Mouse (Mus musculus) ES-E14 (cell line): ENCODE results near the gene Rnd1. TPM values are rescaled to one million over a fixed set of nuclear protein-coding genes. Genes with fewer than 3 reads are reported as not detected.

Source experiments
- DNase-seq: peaks from one replicate; pipeline ENCODE4 v3.0.0-alpha.2; 2013; ENCODE audit warnings: low read depth, low spot score
- H3K27ac ChIP-seq: 2 replicates; pipeline ENCODE4 v1.5.1; 2012; ENCODE audit warnings: low read depth, mild to moderate bottlenecking, low read length, moderate library complexity, mixed read lengths; ENCODE audit not compliant: poor library complexity, insufficient read depth, severe bottlenecking
- H3K36me3 ChIP-seq: 2 replicates; pipeline ENCODE4 v1.6.1; 2012; ENCODE audit warnings: mild to moderate bottlenecking, low read length, moderate library complexity, mixed read lengths; ENCODE audit not compliant: control insufficient read depth, poor library complexity, insufficient read depth, severe bottlenecking
- H3K4me1 ChIP-seq, 2 experiments: fragments of 150-350 bp in 1 of 2; sonication (generic) in 1 of 2; 2 replicates each; pipeline ENCODE4 v1.6.1; 2012; ENCODE audit warnings: low read length in 2 of 2, mild to moderate bottlenecking in 1 of 2, mixed read lengths in 1 of 2; ENCODE audit not compliant: control insufficient read depth in 2 of 2, insufficient read depth in 2 of 2, poor library complexity in 1 of 2
- H3K4me3 ChIP-seq, 2 experiments: fragments of 150-350 bp in 1 of 2; sonication (generic) in 1 of 2; 2 replicates each; pipeline ENCODE4 v1.5.1; 2012; ENCODE audit warnings: low read length in 2 of 2, low read depth in 1 of 2, mild to moderate bottlenecking in 1 of 2, mixed read lengths in 1 of 2; ENCODE audit not compliant: insufficient read depth in 1 of 2, poor library complexity in 1 of 2, severe bottlenecking in 1 of 2
- H3K9ac ChIP-seq: 2 replicates; pipeline ENCODE4 v1.6.1; 2012; ENCODE audit warnings: low read depth, mild to moderate bottlenecking, low read length, mixed read lengths; ENCODE audit not compliant: poor library complexity, insufficient read depth, severe bottlenecking
- H3K9me3 ChIP-seq: fragments of 150-350 bp; sonication (generic); 2 replicates; pipeline ENCODE4 v1.6.1; 2012; ENCODE audit warnings: low read depth, mild to moderate bottlenecking, low read length; ENCODE audit not compliant: control insufficient read depth, insufficient read depth
- CHD2 ChIP-seq: IDR thresholded peaks from 2 replicates; pipeline ENCODE4 v1.6.1; 2014; ENCODE audit warnings: mild to moderate bottlenecking, low read depth, low read length, inconsistent platforms
- HCFC1 ChIP-seq: IDR thresholded peaks from 2 replicates; pipeline ENCODE4 v1.6.1; 2012; ENCODE audit warnings: low read length, inconsistent platforms, borderline replicate concordance; ENCODE audit not compliant: insufficient read depth
- MAFK ChIP-seq: IDR thresholded peaks from 2 replicates; pipeline ENCODE4 v1.6.1; 2014; ENCODE audit warnings: mild to moderate bottlenecking, low read depth, low read length, inconsistent platforms; ENCODE audit not compliant: insufficient read depth
- ZC3H11A ChIP-seq: IDR thresholded peaks from 2 replicates; pipeline ENCODE4 v1.6.1; 2012; ENCODE audit warnings: low read depth, mild to moderate bottlenecking, inconsistent platforms, low read length, borderline replicate concordance
- ZNF384 ChIP-seq: IDR thresholded peaks from 2 replicates; pipeline ENCODE4 v1.6.1; 2012; ENCODE audit warnings: low read depth, low read length, inconsistent platforms
- in situ Hi-C, 2 experiments: fragments of 600-800 bp; cut with MboI; formaldehyde crosslinking; loops; one replicate each; pipeline ENCODE4 v1.15.1; 2025; ENCODE audit warnings: low sequenced_read_pairs in 2 of 2, inconsistent platforms in 1 of 2; ENCODE audit not compliant: unreplicated experiment in 2 of 2
- total RNA-seq: library from RNA; depleted of rRNA; stranded (reverse); fragments of 300-350 nt; gene quantifications from 2 replicates; pipeline ENCODE4 v1.2.3, GENCODE M21; 2012

Gene Rnd1
- total RNA-seq, 1 experiment, result 7.6 TPM

GRCm38 (mm10) chr15:98645057-98646026 is 31.9 kb downstream of the Rnd1 start:
- in situ Hi-C loops, result no loop called here

GRCm38 (mm10) chr15:98644406-98644805 is 32.9 kb downstream of the Rnd1 start:
- in situ Hi-C loops, result no loop called here
- TF ChIP-seq MAFK (no peak), ZNF384 (no peak), CHD2 (no peak)
- Histone ChIP-seq H3K4me1 (peaks cover 3 to 31% of the 10 kb centered on the region in 2 experiments; a peak in 3 of 4 replicates), H3K9me3 (no peaks in the 10 kb centered on the region), H3K9ac (no peak overlapping the region), H3K4me3 (peak overlapping the region in 1 of 2 experiments; percentile 22; a peak in 1 of 4 replicates), H3K27ac (no peak overlapping the region), H3K36me3 (peaks cover 77% of the 10 kb centered on the region)
- no peak for DNase-seq

More at GRCm38 (mm10) chr15:98645057-98646026, 31.9 kb downstream of the Rnd1 start:
- peaks cover 3 to 27% of the 10 kb centered on the region in 2 experiments; a peak in 3 of 4 replicates for H3K4me1 ChIP-seq
- no peak overlapping the region for H3K27ac ChIP-seq
- TF ChIP-seq MAFK, result no peak
- TF ChIP-seq CHD2, result no peak
- TF ChIP-seq HCFC1, result no peak
- no peak for TF ChIP-seq ZC3H11A
- peak; percentile 87 for TF ChIP-seq ZNF384
- peaks cover 82% of the 10 kb centered on the region for H3K36me3 ChIP-seq
- no peak overlapping the region for H3K9ac ChIP-seq
- H3K9me3 ChIP-seq, result no peaks in the 10 kb centered on the region
- no peak overlapping the region for H3K4me3 ChIP-seq
- no peak for DNase-seq

GRCm38 (mm10) chr15:98640157-98640556 is 37.1 kb downstream of the Rnd1 start:
- no peak overlapping the region for H3K4me3 ChIP-seq
- H3K27ac ChIP-seq, result no peak overlapping the region; the same call in 1 of the 2 replicates
- H3K36me3 ChIP-seq, result peaks cover 42% of the 10 kb centered on the region

GRCm38 (mm10) chr15:98637155-98637554 is 40.1 kb downstream of the Rnd1 start:
- in situ Hi-C loops, result no loop called here
- Histone ChIP-seq H3K4me1 (peaks cover 11 to 46% of the 10 kb centered on the region in 2 experiments), H3K4me3 (peak overlapping the region in 1 of 2 experiments; percentile 18; a peak in 1 of 4 replicates), H3K36me3 (peaks cover 20% of the 10 kb centered on the region), H3K27ac (no peak overlapping the region; the same call in 1 of the 2 replicates), H3K9me3 (no peaks in the 10 kb centered on the region), H3K9ac (no peak overlapping the region)
- DNase-seq, result no peak
- TF ChIP-seq HCFC1 (no peak), CHD2 (no peak), ZC3H11A (no peak), MAFK (no peak), ZNF384 (no peak)

More at GRCm38 (mm10) chr15:98640157-98640556, 37.1 kb downstream of the Rnd1 start:
- Histone ChIP-seq H3K4me1 (peaks cover 9 to 45% of the 10 kb centered on the region in 2 experiments), H3K9me3 (no peaks in the 10 kb centered on the region), H3K9ac (peak overlapping the region; percentile 41; the same call in 1 of the 2 replicates)
- in situ Hi-C loops, result no loop called here
- TF ChIP-seq ZC3H11A, result no peak
- TF ChIP-seq CHD2, result no peak
- no peak for TF ChIP-seq HCFC1
- no peak for TF ChIP-seq ZNF384
- TF ChIP-seq MAFK, result no peak
- DNase-seq, result peak; percentile 74
